Mouse (Mus musculus) erythroblast, embryonic 14.5 days (primary cell): ENCODE measurements at regions not wholly inside any gene's neighbourhood (a gene's known extent, or its start where the extent isn't known, plus 50 kb on each side); places are given as distances from the start of the nearest gene placed in this dataset.

Experiments used
- GATA1 ChIP-seq: IDR thresholded peaks from 2 replicates; pipeline ENCODE4 v1.6.1; 2012; ENCODE audit warnings: low read length, inconsistent platforms, mixed read lengths
- TAL1 ChIP-seq: IDR thresholded peaks from 3 replicates; pipeline ENCODE4 v1.6.1; 2012; ENCODE audit warnings: low read length, inconsistent platforms, mixed read lengths

GRCm38 (mm10) chr5:51718911-51719310, 151.4 kb upstream of the Ppargc1a start:
- no peak for TF ChIP-seq GATA1
- TF ChIP-seq TAL1, result no peak
